Mouse (Mus musculus) liver, adult 2 months (tissue): ENCODE results near the gene Cenpa.

ENCODE experiments used
- CTCF ChIP-seq: fragments of 200-500 bp; IDR thresholded peaks from 2 replicates; pipeline ENCODE4 v1.5.1; 2011; ENCODE audit warnings: low read depth, low read length, control low read depth
- POLR2A ChIP-seq: fragments of 200-500 bp; IDR thresholded peaks from 2 replicates; pipeline ENCODE4 v1.6.1; 2011; ENCODE audit warnings: low read length, control low read depth; ENCODE audit not compliant: insufficient read depth; ENCODE audit errors: extremely low read depth

DNA sequence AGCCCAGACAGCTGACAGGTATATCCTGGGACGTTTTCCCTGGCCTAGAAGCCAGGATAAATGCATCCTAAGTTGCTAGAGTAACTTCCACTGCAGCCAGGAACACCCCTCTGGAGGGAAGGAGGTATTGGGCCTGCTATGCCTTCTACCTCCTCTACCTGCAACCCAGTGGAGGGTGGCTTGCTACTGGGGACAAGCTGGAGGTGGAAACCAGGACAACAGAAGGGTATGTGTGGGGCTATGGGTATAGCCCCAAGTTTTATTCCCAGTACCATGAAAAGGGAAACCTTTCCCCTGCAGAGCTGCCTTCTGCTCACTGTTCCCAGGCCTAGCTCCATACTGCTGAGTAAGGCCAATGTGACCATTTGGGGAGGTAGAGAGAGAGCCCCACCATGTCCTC lies 42.3 kb upstream of the Cenpa start:
- TF ChIP-seq CTCF (no peak), POLR2A (no peak)
